Mouse (Mus musculus) layer of hippocampus, adult 18-20 months (tissue): ENCODE measurements at regions not wholly inside any gene's neighbourhood (a gene's known extent, or its start where the extent isn't known, plus 50 kb on each side); places are given as distances from the start of the nearest gene placed in this dataset.
A peak's percentile ranks its signal among the peaks of the same experiment; 100 is the strongest.

Source experiments
- DNase-seq, 2 experiments: peaks; one replicate each; pipeline ENCODE4 v3.0.0; 2022; ENCODE audit warnings: low spot score in 2 of 2

DNA sequence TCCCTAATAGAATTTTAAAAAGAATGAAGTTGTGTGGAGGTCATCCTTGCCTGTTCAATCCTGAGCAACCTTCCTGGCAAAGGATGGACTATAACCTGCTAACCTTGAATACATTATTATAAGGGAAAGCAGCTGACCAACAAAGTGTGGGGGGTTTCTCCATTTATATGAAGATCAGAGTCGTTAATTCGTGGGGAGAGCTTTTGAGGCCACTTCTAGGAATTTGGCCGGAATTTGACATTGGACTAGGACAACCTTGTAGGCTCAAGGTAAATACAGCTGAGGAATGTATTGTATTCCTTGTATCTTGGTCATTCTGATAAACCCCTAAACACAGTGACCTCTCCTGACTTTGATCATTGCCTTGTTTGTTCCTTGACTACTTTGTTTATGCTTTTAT is 56.9 kb downstream of the Klf4 start:
- no peak for DNase-seq

DNA sequence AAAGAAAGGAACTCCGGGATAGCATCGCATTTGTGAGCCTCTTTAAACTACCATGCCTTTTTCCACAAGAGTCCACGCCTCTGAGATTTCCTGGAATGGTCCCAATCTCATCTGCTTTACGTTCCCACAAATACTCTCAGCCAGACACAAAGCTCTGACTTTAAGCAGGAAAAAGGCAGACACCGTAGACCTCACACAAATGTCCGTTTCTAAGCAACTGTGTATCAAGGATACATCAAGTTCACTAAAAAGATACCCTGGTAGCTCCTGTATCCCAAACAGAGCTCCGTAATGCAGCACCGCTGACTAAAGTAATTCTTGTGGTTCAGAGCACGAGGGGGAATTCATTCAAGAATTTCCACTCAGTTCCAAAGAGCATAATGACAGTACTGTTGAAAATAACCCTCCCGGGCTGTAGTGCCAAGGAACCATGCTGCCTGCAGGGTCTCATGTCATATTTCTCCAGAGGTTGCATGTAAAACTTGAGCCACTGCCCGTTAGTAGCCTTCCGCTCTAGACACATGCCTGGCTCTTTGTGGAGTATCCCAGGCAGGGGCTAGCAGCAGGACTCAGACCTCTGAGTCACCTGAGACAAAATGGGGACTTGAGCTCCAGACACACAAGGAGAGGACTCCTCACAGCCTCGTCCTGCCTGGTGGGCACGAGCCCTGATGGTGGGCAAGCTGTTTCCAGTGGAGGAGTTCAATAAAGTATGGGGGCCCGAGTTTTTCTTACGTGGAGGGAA is 58.0 kb downstream of the Klf4 start:
- DNase-seq, result no peak

DNA sequence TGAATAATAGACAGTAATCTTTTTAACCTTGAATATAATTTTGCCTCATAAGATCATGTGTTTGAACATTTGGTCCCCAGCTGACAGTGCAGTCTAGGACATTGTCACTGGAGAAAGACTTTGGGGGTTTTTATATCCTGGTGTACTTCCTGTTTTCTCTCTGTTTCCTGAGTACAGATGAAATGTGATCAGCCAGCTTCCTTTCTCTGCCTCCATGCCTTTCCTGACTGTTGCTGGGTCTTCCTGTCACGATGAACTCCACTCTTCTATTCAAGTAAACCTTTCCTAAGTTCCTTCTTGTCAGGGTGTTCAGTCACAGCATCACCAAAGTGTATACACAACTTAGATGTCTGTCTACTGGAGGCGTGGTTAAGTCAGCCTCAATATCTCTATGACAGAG is 59.6 kb downstream of the Klf4 start:
- DNase-seq, result no peak

DNA sequence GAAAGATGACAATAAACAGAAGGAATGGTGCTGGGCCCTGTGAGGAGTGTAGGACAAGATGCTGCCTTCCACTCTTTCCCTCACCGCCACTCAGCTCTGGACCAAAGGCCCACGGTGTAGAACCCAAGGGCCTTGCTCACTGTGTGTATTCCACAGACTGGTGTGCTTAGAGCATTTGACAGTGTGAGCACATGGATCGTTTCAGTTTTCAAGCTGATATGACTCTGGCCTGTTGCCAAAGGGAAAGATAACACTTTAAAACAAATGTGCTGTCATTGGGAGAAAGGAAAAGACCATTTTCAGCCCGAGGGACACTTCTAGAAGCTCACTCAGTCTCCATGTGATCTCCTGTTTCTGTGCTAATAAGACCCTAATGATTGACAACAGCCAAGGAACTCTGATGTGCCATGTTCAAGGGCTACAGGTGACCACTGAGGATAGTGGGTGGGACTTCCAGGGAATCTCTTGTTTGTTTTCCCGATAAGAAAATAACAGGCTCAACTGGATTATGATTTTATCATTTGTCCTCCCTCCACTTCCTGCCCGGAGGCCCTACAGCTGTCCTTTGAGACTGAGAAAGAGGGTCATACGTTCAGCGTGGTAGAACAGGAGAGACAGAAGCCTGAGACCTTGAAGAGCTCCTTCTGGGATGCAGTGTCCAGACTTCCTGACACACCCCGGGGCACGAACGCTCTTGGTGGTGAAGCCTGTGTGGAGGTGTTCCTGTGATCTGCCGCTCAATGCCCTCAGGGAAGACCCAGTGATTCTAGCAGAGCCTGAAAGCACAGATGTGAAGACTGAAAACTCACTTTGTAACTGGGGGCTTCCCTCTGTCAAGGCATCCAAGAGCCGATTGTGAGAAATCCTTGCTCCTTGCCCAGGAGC is 61.2 kb downstream of the Klf4 start:
- peak in 1 of 2 experiments; percentile 15 for DNase-seq

DNA sequence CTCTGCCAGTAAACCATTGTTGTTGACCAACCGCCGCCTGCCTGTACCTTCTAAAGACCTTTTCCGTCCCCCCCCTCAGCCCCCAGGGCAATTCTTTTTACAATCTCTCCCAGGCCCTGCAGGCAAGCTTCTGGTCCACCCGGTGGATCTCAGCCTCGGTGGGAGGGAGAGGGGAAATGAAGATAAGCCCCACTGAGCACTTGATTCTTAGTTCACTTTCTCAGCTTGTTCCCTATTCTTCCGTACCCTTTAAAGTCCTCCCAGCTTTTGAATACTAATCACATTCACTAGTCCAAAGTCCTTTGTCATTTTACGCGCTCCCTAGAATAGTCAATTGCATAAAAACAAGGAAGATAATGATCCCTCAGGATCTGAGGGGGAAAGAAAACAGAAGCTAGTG is 68.1 kb downstream of the Klf4 start:
- DNase-seq, result no peak

DNA sequence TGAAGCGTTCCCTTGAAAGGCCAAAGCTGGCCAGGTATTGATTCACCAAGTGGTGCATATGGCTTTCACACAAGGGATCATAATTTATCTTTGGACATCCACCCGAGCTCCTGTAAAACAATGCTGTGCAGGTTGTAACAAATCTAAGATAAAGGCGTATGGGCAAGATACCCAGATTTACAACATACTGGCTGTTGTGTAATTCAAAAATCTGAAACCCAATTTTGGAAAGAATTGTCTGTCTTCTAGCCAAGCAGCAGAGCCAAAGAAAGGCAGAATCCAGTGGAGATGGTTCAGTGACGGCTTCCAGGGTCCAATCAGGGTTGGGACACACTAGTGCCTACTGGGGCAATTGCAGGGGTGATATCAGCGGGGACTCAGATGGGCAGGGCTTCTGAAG is 70.3 kb downstream of the Klf4 start:
- DNase-seq, result peak in 1 of 2 experiments; percentile 34

DNA sequence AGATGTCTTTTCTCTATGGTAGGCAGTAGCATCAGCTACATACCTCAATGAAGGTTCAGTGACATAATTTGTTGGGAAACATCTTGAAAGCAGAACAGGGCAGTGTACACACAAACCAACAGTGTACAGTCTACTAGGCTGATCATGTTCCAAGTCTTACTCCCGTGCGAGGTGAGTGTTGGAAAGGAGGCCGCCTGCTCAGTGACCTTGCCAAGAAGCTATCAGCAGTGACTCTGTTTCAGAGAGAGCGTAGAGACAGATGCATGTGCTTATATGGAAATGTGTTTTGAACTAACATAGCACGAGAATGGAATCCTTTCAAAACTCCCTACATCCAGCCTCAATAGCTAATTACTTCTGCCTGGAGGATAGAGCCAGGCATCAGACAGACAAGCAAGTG is 78.4 kb downstream of the Klf4 start:
- no peak for DNase-seq

DNA sequence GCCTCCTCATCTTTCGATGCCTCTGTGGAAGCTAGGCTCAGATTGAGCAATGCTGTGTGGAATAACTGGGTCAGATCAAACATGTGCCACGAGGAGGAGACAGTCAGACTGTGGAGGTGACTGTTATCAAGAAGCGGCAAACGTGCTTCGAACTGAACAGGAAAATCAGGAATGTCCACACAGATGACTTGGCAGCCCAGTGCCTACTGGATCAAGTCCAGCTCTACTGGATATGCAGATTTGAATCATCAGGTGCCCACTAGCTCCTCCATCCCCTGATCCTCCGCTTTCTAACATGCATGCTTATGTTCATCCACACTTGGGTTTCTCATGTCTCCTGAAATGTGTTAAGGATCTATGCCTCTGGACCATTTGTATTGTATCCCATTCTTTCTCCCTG is 79.7 kb downstream of the Klf4 start:
- no peak for DNase-seq

DNA sequence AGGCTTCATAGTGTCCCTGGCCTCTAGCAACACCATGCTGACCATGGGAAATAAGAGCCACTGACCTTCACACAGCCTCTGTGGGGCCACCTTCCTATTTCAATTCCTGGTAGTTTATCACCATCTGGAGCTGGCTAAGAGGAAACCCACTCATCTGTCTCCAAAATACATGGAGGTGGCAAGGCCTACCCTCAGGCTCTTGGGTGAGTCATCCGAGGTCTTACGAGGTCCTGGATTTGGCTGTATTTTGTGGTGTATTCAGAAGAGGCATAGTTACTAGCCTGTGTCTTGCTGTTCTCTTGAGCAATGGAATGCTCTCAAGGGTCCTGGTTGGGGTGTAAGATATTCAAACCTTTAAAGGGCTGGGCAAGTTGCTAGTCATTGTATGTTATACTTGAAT is 80.6 kb downstream of the Klf4 start:
- DNase-seq, result no peak

DNA sequence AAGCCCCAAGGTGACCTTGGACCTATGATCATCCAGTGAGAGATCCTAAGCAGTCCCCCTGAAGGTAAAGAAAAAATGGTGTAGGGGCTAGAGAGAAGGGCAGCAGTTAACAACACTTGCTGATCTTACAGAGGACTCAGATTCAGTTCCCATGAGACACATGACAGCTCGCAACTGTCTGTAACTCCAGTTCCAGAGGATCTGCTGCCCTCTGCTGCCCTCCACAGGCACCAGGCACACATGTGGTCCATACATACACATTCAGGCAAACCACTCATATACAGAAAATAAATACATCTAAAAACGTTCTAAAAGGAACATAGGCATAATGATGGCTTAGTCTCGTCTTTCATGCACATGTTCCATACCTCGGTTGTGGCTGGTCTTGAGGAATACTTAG is 81.2 kb downstream of the Klf4 start:
- DNase-seq, result no peak

DNA sequence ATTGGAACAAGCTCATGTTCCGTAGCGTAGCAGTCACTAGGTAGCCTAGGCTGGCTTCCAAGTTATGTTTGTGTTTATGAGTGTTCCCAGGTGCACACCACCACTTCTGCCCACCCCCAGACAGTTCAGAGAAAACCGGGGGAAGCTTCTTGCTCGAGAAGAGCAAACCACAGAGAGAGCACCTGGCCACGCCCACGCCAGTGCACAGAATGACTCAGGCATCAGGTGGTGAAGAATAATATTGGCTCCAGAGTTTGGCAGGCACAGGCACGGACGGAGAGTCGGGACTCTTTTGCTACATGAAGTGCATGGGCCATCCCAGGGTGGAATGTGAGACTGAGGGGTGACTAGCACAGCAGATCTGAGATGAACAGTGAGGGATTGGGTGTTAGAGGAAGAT is 88.8 kb downstream of the Klf4 start:
- no peak for DNase-seq

DNA sequence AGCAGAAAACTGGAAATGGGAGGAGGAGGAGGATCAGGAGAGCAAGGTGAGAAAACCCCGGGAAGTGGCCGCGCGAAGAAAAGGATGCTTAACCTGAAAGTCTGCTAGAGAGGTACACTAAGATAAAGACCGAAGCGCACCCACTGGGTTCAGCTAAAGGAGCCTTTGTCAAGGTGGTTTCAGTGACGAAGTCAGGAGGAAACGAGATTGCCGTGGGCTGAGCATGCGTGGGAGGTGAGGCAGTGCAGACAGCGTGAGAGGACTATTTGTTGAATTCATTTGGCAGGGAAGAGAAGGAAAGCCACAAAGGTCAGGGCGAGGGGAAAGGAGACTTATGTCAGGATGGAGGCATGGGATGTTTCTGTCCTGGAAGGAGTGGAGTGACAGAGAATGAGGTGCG is 90.2 kb downstream of the Klf4 start:
- DNase-seq, result peak in 1 of 2 experiments; percentile 20
